Mouse (Mus musculus) myocyte (in vitro differentiated cells): ENCODE data around the gene Mast4.

Experiments
- E2F4 ChIP-seq: IDR thresholded peaks from one replicate; pipeline ENCODE4 v1.6.1; 2011; ENCODE audit warnings: mild to moderate bottlenecking, control low read depth, moderate library complexity; ENCODE audit not compliant: insufficient read depth
- MAX ChIP-seq: IDR thresholded peaks from one replicate; pipeline ENCODE4 v1.6.1; 2011; ENCODE audit warnings: low read depth, mild to moderate bottlenecking, control low read depth
- MYOD1 ChIP-seq, 3 experiments: IDR thresholded peaks; one replicate each; pipeline ENCODE4 v1.6.1; 2011; ENCODE audit warnings: control low read depth in 2 of 3, low read depth in 2 of 3, mild to moderate bottlenecking in 2 of 3, moderate library complexity in 1 of 3; ENCODE audit not compliant: insufficient read length in 2 of 3, control insufficient read depth in 1 of 3
- MYOG ChIP-seq, 3 experiments: IDR thresholded peaks; one replicate each; pipeline ENCODE4 v1.6.1; 2011; ENCODE audit warnings: control low read depth in 2 of 3, low read depth in 2 of 3, mild to moderate bottlenecking in 2 of 3; ENCODE audit not compliant: insufficient read length in 2 of 3, control insufficient read depth in 1 of 3, insufficient read depth in 1 of 3
- POLR2A ChIP-seq: IDR thresholded peaks from one replicate; pipeline ENCODE4 v1.6.1; 2011; ENCODE audit warnings: low read depth, mild to moderate bottlenecking, control low read depth, moderate library complexity; ENCODE audit not compliant: insufficient read length
- POLR2AphosphoS2 ChIP-seq: IDR thresholded peaks from one replicate; pipeline ENCODE4 v1.6.1; 2011; ENCODE audit warnings: low read depth, control low read depth; ENCODE audit not compliant: insufficient read length
- REST ChIP-seq: IDR thresholded peaks from one replicate; pipeline ENCODE4 v1.6.1; 2011; ENCODE audit warnings: mild to moderate bottlenecking, control low read depth, moderate library complexity; ENCODE audit not compliant: insufficient read depth, insufficient read length
- SRF ChIP-seq: IDR thresholded peaks from one replicate; pipeline ENCODE4 v1.6.1; 2011; ENCODE audit warnings: low read depth; ENCODE audit not compliant: control insufficient read depth, insufficient read length
- TCF12 ChIP-seq: IDR thresholded peaks from one replicate; pipeline ENCODE4 v1.6.1; 2011; ENCODE audit warnings: mild to moderate bottlenecking, control low read depth; ENCODE audit not compliant: poor library complexity, insufficient read depth, severe bottlenecking
- TCF3 ChIP-seq: IDR thresholded peaks from one replicate; pipeline ENCODE4 v1.6.1; 2011; ENCODE audit warnings: low read depth, control low read depth; ENCODE audit not compliant: insufficient read length
- USF1 ChIP-seq: IDR thresholded peaks from one replicate; pipeline ENCODE4 v1.6.1; 2011; ENCODE audit warnings: low read depth, mild to moderate bottlenecking, control low read depth, moderate library complexity

DNA sequence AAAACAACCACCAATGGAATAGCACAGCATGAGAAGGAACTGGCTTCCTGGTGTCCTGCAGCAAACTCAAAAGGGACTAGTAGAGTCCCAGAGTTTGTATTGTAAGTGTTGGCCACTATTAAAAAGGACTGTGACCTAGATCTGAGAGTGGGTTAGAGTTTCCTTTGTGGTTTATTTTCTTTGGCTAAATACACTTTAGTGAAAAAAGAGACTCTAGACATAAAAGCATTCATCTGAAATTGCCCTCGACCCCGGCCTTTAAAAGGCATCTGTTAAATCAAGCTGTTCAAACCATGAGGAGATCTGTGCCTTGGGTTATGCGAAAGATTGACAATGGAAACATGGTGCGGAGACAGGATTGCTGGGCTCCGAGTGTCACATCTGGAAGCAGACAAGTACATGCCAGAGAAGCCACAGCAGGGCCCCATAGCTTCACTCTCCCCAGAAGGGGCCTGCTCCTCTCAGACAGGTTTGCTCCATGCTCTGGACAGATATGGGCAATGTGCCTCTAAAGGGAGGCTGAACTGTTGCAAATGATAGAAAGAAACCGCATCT lies 543.6 kb downstream of the Mast4 start:
- TF ChIP-seq MAX (no peak), POLR2A (no peak), USF1 (no peak), SRF (no peak), TCF3 (no peak), MYOD1 (IDR thresholded peaks at IDR 0.05; ENCODE audit: control insufficient read depth in 1 of 3, insufficient read length in 2 of 3, low read depth in 2 of 3) (no peak), REST (no peak), POLR2AphosphoS2 (no peak), E2F4 (no peak), MYOG (IDR thresholded peaks at IDR 0.05; ENCODE audit: control insufficient read depth in 1 of 3, insufficient read depth in 1 of 3, insufficient read length in 2 of 3, low read depth in 2 of 3) (no peak), TCF12 (no peak)
